ENCODE assay signal across 8 mouse cellular contexts in genomic region chr7:81933061-81933600, GRCm38 (mm10). TPM values are rescaled to one million over a fixed set of nuclear protein-coding genes. Genes with fewer than 3 reads are reported as not detected.
DNase-seq lines count a peak whose midpoint lies in the region; ATAC-seq and TF ChIP-seq lines count a peak whose summit lies in the region.

No protein-coding gene starts in this region.

- peak overlapping the region; percentile 98 for H3K4me2 ChIP-seq in heart, postnatal 0 days (ENCODE audit: low read depth, low read length)
- peak overlapping the region; percentile 44; the same call in 1 of the 2 replicates for H3K4me2 ChIP-seq in liver, embryonic 14.5 days (ENCODE audit: low read depth)

- 0 out of 2 replicates have a peak, but pooled peaks cover 8% of the 10 kb centered on the region for H3K27me3 ChIP-seq in heart, postnatal 0 days (ENCODE audit: control insufficient read depth, insufficient read depth, low read length)
- H3K27me3 ChIP-seq in liver, embryonic 14.5 days (ENCODE audit: control insufficient read depth, insufficient read depth, low read length): peaks cover 55% of the 10 kb centered on the region

- H3K9ac ChIP-seq in heart, postnatal 0 days (replicated peaks; ENCODE audit: low read depth, low read length): peak overlapping the region; percentile 89
- H3K9ac ChIP-seq in liver, embryonic 14.5 days (replicated peaks): no peak overlapping the region

- peaks cover 13% of the 10 kb centered on the region for H3K4me1 ChIP-seq in heart, postnatal 0 days (ENCODE audit: control insufficient read depth, insufficient read depth)
- H3K4me1 ChIP-seq in liver, embryonic 14.5 days (replicated peaks; ENCODE audit: control insufficient read depth in 2 of 2, insufficient read depth in 2 of 2, low read length in 1 of 2): no peaks in the 10 kb centered on the region

- H3K36me3 ChIP-seq in heart, postnatal 0 days (replicated peaks; ENCODE audit: control insufficient read depth, insufficient read depth, low read length): no peaks in the 10 kb centered on the region
- no peaks in the 10 kb centered on the region for H3K36me3 ChIP-seq in liver, embryonic 14.5 days (replicated peaks; ENCODE audit: control insufficient read depth, insufficient read depth, low read depth)

- 9% methylated on average over 23 of the region's 23 CpGs for WGBS in heart, postnatal 0 days
- 11% methylated on average over 23 of the region's 23 CpGs for WGBS in liver, embryonic 14.5 days (ENCODE audit: insufficient replicate concordance)

- intact Hi-C loops in left cerebral cortex, adult 2 months (cut with DNase I): loop anchor here (1.0 to 5.0 kb wide), 3 partner anchors 56 to 146 kb away; partner anchors contain the start of gene 3110040N11Rik
- intact Hi-C loops in left cerebral cortex, postnatal 14 days (cut with DNase I): loop anchor here (5.0 to 10.0 kb wide), 3 partner anchors 56 to 146 kb away; partner anchors contain the start of genes 3110040N11Rik and Btbd1

- no peak for ATAC-seq in heart, postnatal 0 days (ENCODE audit: insufficient read depth, low read depth)
- no peak for ATAC-seq in liver, embryonic 14.5 days (ENCODE audit: insufficient read depth)

- H3K4me3 ChIP-seq in left cerebral cortex, adult 2 months: peak overlapping the region; percentile 61
- H3K4me3 ChIP-seq in heart, postnatal 0 days (ENCODE audit: low read depth, low read length): peak overlapping the region; percentile 96
- H3K4me3 ChIP-seq in liver, embryonic 14.5 days (ENCODE audit: insufficient read depth in 1 of 2, low read depth in 2 of 2, low read length in 2 of 2): peak overlapping the region; percentile 43 to 47

- no peak for TF ChIP-seq CTCF in left cerebral cortex, adult 2 months (IDR thresholded peaks at IDR 0.05)
- no peak for TF ChIP-seq CTCF in heart, postnatal 0 days (IDR thresholded peaks at IDR 0.05; ENCODE audit: low read depth)
- TF ChIP-seq CTCF in liver, embryonic 14.5 days (IDR thresholded peaks at IDR 0.05; ENCODE audit: low read depth): no peak

- no peak for DNase-seq in left cerebral cortex, adult 2 months (ENCODE audit: extremely low spot score in 1 of 2, low spot score in 2 of 2)
- DNase-seq in left cerebral cortex, postnatal 14 days (ENCODE audit: low spot score in 2 of 2): no peak
- DNase-seq in brain, adult 2 months (ENCODE audit: low read depth, low spot score): peak; percentile 56
- peak; percentile 23 for DNase-seq in heart, postnatal 0 days (ENCODE audit: low spot score)
- no peak for DNase-seq in liver, embryonic 14.5 days (ENCODE audit: low read depth in 3 of 3, low spot score in 3 of 3)
- DNase-seq in spleen, postnatal 10 days (ENCODE audit: low spot score in 2 of 2): no peak
- no peak for DNase-seq in urinary bladder, adult 2 months (ENCODE audit: low spot score)
- DNase-seq in frontal cortex, postnatal 10 days (ENCODE audit: low spot score in 2 of 2): no peak

- H3K9me3 ChIP-seq in heart, postnatal 0 days (replicated peaks; ENCODE audit: control insufficient read depth, low read length): no peaks in the 10 kb centered on the region
- no peaks in the 10 kb centered on the region for H3K9me3 ChIP-seq in liver, embryonic 14.5 days (ENCODE audit: control insufficient read depth, low read length)

- H3K27ac ChIP-seq in left cerebral cortex, adult 2 months: peak overlapping the region; percentile 95
- H3K27ac ChIP-seq in heart, postnatal 0 days (ENCODE audit: low read depth): peak overlapping the region; percentile 84
- no peak overlapping the region for H3K27ac ChIP-seq in liver, embryonic 14.5 days

- TF ChIP-seq EP300 in heart, postnatal 0 days (IDR thresholded peaks at IDR 0.05; ENCODE audit: low read depth): no peak
- no peak for TF ChIP-seq EP300 in liver, embryonic 14.5 days (IDR thresholded peaks at IDR 0.05; ENCODE audit: low read depth)

RNA-seq across cellular contexts. Expression of gene Hdgfl3, which starts 1.1 kb away (rescaled TPM):
- total RNA-seq in left cerebral cortex, adult 2 months (2021): 10 to 100 TPM; 77.9 to 78.9 TPM
- total RNA-seq in left cerebral cortex, postnatal 14 days (2021): 10 to 100 TPM; 68.7 to 72.5 TPM
- total RNA-seq in heart, postnatal 0 days (2014; rRNA removed; ENCODE audit: low replicate concordance): 10.2 and 16.1 TPM in 2 replicates
- polyA plus RNA-seq in heart, postnatal 0 days (2015; fragmentation: Nextera tagmentation; extraction: Ambion mirVana): 7.1 and 7.3 TPM in 2 replicates
- polyA plus RNA-seq in liver, embryonic 14.5 days (2012; rRNA removed): 0.15 and 0.27 TPM in 2 replicates
- 0.33 and 0.43 TPM in 2 replicates for polyA plus RNA-seq in liver, embryonic 14.5 days (2014; fragmentation: Nextera tagmentation; extraction: Ambion mirVana)
- polyA plus RNA-seq in urinary bladder, adult 2 months (2012; rRNA removed): 8.0 and 10.4 TPM in 2 replicates

RNA-seq across cellular contexts. Expression of gene Bnc1, which starts 59.0 kb away (rescaled TPM):
- total RNA-seq in left cerebral cortex, adult 2 months (2021): not detected
- not detected for total RNA-seq in left cerebral cortex, postnatal 14 days (2021)
- 3.0 and 4.7 TPM in 2 replicates for total RNA-seq in heart, postnatal 0 days (2014; rRNA removed; ENCODE audit: low replicate concordance)
- polyA plus RNA-seq in heart, postnatal 0 days (2015; fragmentation: Nextera tagmentation; extraction: Ambion mirVana): 0.95 and 1.2 TPM in 2 replicates
- 0.22 and 0.28 TPM in 2 replicates for polyA plus RNA-seq in liver, embryonic 14.5 days (2012; rRNA removed)
- polyA plus RNA-seq in liver, embryonic 14.5 days (2014; fragmentation: Nextera tagmentation; extraction: Ambion mirVana): 0.27 and 0.54 TPM in 2 replicates
- polyA plus RNA-seq in urinary bladder, adult 2 months (2012; rRNA removed): 0.91 and 1.0 TPM in 2 replicates

Comparison
In these comparisons a context has a peak if more than half of its experiments do, and no peak if none do; other contexts are left out.
1. DNase-seq: peak in brain, adult 2 months (single experiment) and heart, postnatal 0 days (single experiment); none in left cerebral cortex, adult 2 months (0 of 2), left cerebral cortex, postnatal 14 days (0 of 2), liver, embryonic 14.5 days (0 of 3), spleen, postnatal 10 days (0 of 2), urinary bladder, adult 2 months (single experiment) and frontal cortex, postnatal 10 days (0 of 2).
2. H3K4me3 ChIP-seq: peak in every context shown above with its lines; median percentile 96 in heart, postnatal 0 days; 61 in left cerebral cortex, adult 2 months; 45 in liver, embryonic 14.5 days.